Mouse (Mus musculus) cerebral cortex, adult 2 months (tissue): Measurements from ENCODE around the gene E2f6.

Experiments
- WGBS: fragments of 180-500 bp; shearing (Covaris S2); methylation state at CpG from one replicate; pipeline ENCODE4 v1.1.7; 2018; 5-methylcytosine and 5-hydroxymethylcytosine counted together

The E2f6 gene

DNA sequence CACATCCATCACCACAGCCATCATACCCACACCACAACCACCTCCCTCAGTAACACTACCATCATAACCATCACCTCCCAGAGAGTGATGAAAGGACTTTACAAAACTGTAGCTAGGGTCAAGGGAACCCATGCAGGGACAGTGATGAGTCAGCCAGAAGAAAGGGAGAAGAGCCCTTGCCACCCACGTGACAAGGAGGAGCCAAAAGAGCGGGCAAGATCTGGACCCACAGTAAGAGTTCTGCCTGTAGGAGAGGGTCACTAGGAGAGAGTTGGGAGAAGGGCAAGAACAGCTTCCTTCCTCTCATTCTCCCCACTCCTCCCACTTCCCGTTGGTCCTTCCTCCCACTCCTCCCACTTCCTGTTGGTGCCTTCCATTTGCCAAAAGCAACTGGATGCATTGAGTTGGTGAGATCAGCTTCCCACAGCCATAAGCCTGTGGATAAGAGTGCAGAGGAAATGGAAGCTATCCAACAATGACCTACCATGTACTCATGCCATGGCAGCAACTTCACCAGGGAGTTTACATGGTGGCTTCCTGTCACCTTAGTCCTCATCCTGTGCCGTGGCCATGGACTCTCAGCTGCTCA lies 36.5 kb downstream of the E2f6 start:
- WGBS: 79% methylated on average over 4 of the region's 4 CpGs

DNA sequence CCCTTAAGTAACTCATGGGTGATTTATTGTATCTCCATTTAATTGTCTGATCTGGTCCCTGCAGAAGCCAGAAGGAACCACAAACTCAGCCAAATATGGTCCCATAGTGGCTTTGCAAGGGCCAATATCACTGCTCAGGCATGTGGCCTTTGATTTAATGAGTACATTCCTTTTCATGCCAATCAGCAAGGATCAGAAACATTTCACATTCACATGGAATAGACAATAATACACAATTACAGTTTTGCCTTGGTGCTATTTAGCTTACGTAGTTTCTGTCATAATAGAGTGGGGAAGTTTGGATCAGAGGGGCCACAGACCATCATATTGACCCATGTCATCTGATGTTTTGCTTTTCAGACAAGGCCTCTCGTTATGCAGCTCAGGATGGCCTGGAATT lies 37.7 kb downstream of the E2f6 start:
- WGBS: 91% methylated on average over 2 of the region's 2 CpGs

DNA sequence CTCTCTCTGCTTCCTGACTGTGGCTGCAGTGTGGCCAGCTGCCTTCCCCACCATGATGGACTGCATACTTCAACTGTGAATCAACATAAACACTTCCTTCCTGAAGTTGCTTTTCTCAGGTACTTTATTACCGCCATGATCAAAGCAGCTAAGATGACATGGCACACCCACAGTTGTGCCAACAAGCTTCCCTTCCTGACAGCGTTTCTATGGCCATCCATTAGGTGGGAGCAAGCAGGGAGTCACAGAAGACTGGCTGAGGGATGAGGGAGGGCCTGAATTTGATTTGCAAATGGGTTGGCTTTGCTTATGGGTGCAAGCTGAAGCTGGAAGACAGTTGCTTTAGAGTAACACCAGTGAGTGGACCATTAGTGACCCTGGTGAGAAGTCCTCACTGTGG lies 39.1 kb downstream of the E2f6 start:
- WGBS: 51% methylated on average over 2 of the region's 2 CpGs

GRCm38 (mm10) chr12:16850431-16851375 lies 39.9 kb downstream of the E2f6 start:
- WGBS: 39% methylated on average over 16 of the region's 16 CpGs

GRCm38 (mm10) chr12:16853431-16854165 lies 42.8 kb downstream of the E2f6 start:
- 44% methylated on average over 11 of the region's 11 CpGs for WGBS

DNA sequence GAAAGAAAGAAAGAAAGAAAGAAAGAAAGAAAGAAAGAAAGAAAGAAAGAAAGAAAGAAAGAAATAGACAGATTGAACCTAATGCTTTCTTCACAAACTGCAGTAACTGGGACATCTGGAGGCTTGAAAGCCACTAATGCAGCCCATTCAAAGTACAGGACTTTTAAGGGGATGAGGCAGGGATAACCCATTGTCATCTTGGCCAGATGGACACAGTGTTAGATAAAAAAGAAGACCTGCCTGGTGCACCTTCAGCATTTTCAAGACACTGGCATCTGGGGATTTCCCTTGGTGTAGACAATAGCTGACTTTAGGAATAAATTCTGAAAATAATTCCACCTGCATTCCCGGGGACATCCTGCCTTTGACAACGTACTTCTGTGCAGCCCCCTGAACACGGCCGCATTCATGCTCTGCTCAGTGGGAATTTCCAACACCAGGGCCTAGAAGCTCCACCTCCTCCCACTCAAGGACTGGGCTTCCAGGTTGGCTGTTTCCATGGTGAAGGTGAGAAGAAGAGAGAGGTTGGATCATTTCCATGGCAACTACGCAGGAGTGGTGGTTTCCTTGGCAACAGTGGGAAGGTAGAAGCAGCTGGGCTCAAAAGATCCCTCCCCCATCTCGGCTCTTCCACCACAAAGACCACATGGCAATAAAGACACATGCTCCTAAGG lies 45.0 kb downstream of the E2f6 start:
- WGBS: 25% methylated on average over 6 of the region's 6 CpGs

DNA sequence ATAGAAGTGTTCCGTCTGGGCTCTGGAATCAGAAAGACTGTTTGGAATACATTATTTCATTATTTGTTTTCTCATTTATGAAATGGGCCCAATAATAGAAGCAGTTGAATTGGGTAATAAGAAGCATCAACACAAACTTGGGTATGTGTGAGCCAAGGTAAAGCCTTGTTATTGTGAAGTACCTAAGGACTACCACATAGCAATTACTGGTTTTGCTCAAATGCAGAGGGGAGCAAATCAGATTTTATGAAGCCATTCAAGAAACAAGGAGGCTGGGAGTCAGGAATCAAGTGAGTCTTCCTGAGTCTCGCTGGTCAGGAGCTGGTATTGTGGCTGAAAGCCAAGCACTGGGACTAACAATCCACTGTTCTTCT lies 45.5 kb downstream of the E2f6 start:
- 35% methylated on average over 2 of the region's 2 CpGs for WGBS

- WGBS: 83% methylated on average over 4 of the region's 4 CpGs
Measured at GRCm38 (mm10) chr12:16858081-16858480, 47.3 kb downstream of the E2f6 start.

DNA sequence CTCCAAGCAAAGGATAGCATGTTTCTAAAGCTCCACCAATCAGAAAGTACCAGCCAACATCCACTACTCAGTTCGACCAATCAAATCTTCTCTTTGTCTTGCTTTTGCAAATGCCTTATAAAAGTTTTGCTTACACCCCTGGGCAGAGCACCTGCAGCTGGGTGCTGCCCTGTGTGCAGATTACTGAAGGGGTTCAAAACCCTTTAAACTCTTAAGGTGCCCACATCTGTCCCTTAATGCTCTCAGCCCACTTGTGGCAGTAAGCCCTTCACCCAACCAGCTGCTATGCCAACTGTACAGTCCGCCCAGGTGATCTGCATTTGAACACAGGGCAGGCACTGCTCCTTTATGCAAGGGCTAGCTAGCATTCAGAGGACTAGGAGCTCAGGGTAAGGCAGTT lies 49.0 kb downstream of the E2f6 start:
- WGBS: 94% methylated on average over 2 of the region's 2 CpGs

- 71% methylated on average over 1 of the region's 1 CpGs for WGBS
Measured at GRCm38 (mm10) chr12:16860533-16860932, 49.8 kb downstream of the E2f6 start.

- 42% methylated on average over 3 of the region's 3 CpGs for WGBS
Measured at GRCm38 (mm10) chr12:16860961-16861360, 50.2 kb downstream of the E2f6 start.

DNA sequence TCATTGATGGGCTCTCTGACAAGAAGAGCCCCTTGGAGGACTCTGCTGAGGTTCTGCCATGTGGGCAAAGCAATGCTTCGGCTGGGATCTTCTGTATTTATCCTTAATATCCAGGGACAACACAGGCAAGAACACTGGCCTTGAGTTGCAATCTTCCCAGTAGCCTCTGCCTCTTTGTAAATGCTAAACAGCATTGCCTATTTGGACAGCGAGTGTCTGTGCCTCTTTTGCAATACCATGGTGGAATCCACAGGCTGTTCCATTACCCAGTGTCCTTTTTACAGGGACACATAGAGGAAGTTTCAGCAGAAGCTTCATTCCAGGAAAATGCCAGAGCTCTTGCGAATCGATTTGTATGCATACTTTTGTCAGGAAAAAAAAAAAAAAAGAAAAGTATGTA lies 53.7 kb downstream of the E2f6 start:
- WGBS: 69% methylated on average over 4 of the region's 4 CpGs

DNA sequence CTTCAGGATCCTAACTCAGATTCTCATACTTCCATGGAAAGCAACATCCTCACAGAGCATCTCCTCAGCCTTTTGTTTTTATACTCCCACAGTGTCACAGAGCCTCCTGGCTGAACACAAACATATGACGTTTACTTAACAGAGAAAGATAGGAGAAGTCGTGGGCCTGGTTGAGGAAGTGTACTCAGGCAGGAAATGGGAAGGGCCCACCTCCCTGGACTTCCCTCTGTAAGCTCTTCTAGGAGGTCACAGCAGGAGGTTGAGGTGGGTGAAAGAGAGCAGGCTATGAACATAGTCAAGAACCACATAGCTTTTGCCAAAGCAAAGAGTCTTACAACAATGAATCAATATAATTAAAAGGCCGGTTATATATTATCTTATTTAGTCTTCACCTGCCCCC lies 55.1 kb downstream of the E2f6 start:
- 56% methylated on average over 3 of the region's 3 CpGs for WGBS

GRCm38 (mm10) chr12:16866460-16866859 lies 55.7 kb downstream of the E2f6 start:
- WGBS: 59% methylated on average over 3 of the region's 3 CpGs

GRCm38 (mm10) chr12:16867306-16867705 lies 56.5 kb downstream of the E2f6 start:
- WGBS: 83% methylated on average over 7 of the region's 7 CpGs

- WGBS: 68% methylated on average over 6 of the region's 6 CpGs
Measured at GRCm38 (mm10) chr12:16868618-16869017, 57.9 kb downstream of the E2f6 start.

DNA sequence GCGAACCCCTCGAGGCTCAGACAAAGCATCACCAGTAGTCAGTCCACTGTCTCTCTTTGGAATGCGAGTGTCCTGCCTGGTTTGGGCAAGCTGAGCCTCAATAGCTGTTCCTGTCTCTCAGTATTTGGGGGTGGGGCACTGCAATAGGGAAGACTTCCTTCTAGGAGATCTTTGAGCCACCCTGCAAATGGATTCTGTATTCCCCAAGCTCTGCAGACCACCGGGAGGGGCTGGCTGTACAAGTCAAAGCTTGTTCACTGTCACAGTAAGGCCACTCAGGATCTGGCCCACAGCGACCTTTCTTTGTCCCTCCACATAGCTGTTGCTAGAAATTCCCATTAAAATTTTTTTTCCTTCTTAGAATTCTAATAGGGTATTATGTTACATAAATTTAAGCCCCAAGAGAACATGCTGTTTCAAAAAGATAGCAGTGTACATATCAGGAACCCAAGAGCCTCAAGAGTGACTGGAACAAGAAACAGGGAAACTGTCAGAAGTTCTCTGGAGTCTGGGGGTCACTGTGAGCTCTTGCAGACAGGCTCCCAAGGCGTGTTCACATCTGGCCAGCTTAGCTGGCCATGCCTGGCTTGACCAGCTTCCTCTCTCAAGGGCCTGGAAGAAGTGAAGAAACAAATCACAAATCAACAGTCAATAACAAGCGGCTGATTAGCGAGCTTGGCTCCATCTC lies 58.5 kb downstream of the E2f6 start:
- WGBS: 86% methylated on average over 8 of the region's 8 CpGs

GRCm38 (mm10) chr12:16869870-16870404 lies 59.2 kb downstream of the E2f6 start:
- 49% methylated on average over 9 of the region's 9 CpGs for WGBS

DNA sequence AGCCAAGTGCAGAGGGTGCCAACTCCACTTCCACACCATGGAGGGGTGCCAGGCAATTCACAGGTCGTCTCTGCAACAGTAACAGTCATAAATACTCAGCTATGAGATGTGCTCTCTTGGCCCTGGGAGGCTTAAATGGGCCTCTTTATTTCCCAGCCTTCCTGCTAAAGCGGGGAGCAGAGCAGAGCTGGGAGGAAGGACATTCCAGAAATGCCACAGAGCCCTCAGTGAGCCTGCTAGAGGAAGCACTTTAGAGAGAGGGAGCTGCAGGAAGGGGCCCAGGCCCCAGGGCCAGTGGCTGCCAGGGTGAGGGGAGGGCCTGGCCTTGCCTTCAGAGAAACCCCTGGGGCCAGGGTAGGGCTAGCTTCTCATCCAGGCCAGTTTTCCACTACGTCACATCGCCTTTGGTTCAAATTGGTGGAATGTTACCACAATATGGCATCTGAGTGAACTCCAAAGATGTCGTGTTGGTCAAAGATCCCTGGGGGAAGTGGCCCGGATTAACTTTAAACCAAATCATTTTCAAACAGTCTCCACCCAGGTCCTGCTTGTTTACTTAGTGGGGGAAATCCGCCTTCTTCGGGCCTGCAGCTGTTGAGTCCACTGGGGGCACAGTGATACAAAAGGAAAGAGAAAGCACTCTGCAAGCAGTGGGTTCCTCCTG lies 59.8 kb downstream of the E2f6 start:
- WGBS: 63% methylated on average over 8 of the region's 8 CpGs

DNA sequence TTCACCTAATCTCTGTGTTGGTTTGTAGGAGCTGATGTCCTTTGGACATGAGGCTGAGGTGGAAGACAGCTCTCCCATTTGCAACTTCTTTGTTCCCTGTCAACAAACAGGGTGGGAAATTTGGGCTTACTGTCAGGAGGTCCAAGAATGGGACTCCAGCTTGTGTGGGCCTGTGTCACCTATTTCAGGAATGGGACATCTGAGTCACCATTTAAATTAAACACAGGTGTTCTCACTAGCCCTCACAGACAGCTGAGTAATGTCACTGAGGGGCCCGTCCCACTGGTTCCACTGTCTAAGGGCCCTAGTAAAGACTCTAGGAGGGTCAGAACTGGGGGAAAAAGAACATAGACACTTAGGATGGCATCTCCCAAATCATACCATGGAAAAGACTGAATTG lies 61.2 kb downstream of the E2f6 start:
- WGBS: 88% methylated on average over 1 of the region's 1 CpGs
